Mouse (Mus musculus) cerebellum, adult 18-20 months (tissue): ENCODE data around the gene Cel.

Experiments used
- DNase-seq, 2 experiments: peaks; one replicate each; pipeline ENCODE4 v3.0.0; 2021

Gene Cel

GRCm38 (mm10) chr2:28517206-28517909, 45.8 kb downstream of the Cel start:
- DNase-seq = peak; percentile 75 to 84

- DNase-seq = peak; percentile 84 to 93
Measured at GRCm38 (mm10) chr2:28514489-28514888, 48.7 kb downstream of the Cel start.

GRCm38 (mm10) chr2:28513431-28514370, 49.5 kb downstream of the Cel start:
- DNase-seq = peak; percentile 50 to 62

GRCm38 (mm10) chr2:28512798-28513401, 50.3 kb downstream of the Cel start, which contains the start of gene Ralgds:
Gene Ralgds (plus strand): TSS chr2:28513125.
- peak; percentile 84 to 88 for DNase-seq

- peak; percentile 8 for DNase-seq
Measured at GRCm38 (mm10) chr2:28511600-28511999, 51.6 kb downstream of the Cel start.

GRCm38 (mm10) chr2:28506291-28506690, 56.9 kb downstream of the Cel start:
- no peak for DNase-seq

- DNase-seq = no peak
Measured at GRCm38 (mm10) chr2:28505795-28506194, 57.4 kb downstream of the Cel start, which contains the start of gene Gm10134. Gene Gm10134 (plus strand): TSS chr2:28506095.
